Mouse (Mus musculus): ENCODE results near the gene Srsf10.

- TF ChIP-seq CHD2 (IDR thresholded peaks at IDR 0.05; ENCODE audit: low read depth, low read length) (no peak), ZC3H11A (IDR thresholded peaks at IDR 0.05; ENCODE audit: borderline replicate concordance, low read depth, low read length) (no peak)
Observed at GRCm38 (mm10) chr4:135847581-135847980, 8.0 kb upstream of the Srsf10 start.

Data from ES-E14 (cell line).